Mouse (Mus musculus): Measurements from ENCODE around the gene Olfr180. TPM values are rescaled to one million over a fixed set of nuclear protein-coding genes. Genes with fewer than 3 reads are reported as not detected.

Olfr180 gene
- not detected in 2 replicates for polyA plus RNA-seq (2012; rRNA removed)

DNA sequence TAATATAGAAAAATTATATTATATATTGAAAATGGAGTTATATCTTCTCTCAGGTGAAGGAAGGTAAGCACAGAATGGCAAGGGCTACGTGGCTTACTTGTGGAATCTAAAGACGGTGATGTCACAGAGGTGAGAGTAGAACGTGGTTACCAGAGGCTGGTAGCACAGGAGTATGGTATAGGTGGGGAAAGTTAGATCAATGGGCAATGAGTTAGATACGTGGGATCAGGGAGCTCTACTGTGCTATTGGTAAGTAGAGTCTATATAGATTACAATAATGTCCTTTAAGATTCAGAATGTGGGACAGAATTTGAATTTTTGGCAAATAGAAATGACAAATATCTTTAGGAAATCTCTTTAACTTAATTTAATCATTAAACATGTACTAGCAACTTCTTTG, at the start of gene Olfr180:
Gene Olfr180 (minus strand): TSS at position 101 of the 400 bp plus-strand sequence.

DNA sequence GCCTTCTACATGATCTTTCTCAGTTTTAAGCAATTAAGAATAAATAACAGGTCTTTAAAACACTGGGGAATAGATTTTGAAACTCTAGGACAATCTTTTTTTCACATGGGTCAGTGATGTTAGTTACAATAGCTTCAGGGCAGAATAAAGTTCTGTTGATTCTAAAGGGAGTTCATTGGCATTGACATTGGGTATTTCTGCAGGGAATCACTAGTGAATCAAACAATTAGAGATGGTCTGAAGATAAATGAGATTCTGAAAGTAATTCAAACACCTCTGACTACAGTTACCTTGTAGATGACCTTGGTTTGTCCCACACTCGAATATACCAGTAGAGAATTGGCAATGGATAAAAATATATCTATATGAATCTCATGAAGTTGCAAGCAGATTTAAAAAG, 537 bp downstream of the Olfr180 start, which contains the start of gene Olfr181:
Gene Olfr181 (minus strand): TSS at position 101 of the 400 bp plus-strand sequence.

DNA sequence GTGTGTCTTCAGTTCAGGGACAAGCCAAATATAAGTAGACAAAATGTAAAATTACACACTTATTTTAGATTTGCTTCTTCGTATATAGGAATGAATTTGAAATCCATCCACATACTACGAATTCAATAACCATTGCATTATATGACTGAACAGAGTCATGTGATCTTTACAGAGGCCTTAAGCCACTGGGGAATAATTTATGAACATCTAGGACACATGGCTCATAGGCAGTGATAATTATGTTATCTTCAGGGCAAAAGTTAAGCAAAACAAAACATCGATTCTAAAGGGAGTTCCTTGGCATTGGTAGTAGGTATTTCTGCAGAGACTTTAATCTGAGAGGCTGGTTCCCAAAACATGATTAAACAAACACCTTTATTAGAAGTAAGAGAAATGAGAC, 37.2 kb downstream of the Olfr180 start, which contains the start of gene Olfr178:
Gene Olfr178 (minus strand): TSS at position 101 of the 400 bp plus-strand sequence.

DNA sequence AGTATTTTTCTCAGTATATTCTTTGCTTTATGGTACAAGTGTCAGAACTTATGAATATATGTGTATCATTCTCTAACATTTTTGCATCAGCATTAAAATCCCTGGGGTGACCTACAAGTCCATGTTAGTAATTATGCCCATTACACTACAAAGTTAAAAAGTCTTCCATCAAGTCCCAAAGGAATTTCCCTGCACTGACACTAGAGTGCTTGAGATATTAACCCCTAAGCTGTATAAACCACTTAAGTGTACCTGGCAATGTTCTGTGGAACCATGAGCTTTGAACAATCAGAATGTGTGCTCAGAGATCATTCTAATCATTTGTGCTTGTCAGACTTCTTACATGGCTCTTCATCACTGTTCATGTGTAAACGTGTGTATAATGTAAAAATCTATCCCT, 54.5 kb downstream of the Olfr180 start, which contains the start of gene Olfr177:
Gene Olfr177 (minus strand): TSS at position 101 of the 400 bp plus-strand sequence.

Other genes with a start within 250 kb of the Olfr180 start
- 0.06 and 0.25 TPM in 2 replicates for gene Gpr15, start 210.3 kb downstream of the Olfr180 start, polyA plus RNA-seq (2012; rRNA removed)
- gene Cldnd1, start 201.5 kb downstream of the Olfr180 start, polyA plus RNA-seq (2012; rRNA removed) = 71.1 and 85.0 TPM in 2 replicates
- not detected in 2 replicates for gene Olfr172, start 166.2 kb downstream of the Olfr180 start, polyA plus RNA-seq (2012; rRNA removed)
- gene Olfr173, start 129.1 kb downstream of the Olfr180 start, polyA plus RNA-seq (2012; rRNA removed) = not detected in 2 replicates
- gene Olfr175-ps1, start 102.6 kb downstream of the Olfr180 start, polyA plus RNA-seq (2012; rRNA removed) = not detected in 2 replicates
- not detected in 2 replicates for gene Olfr177, start 54.6 kb downstream of the Olfr180 start, polyA plus RNA-seq (2012; rRNA removed)
- gene Olfr178, start 37.3 kb downstream of the Olfr180 start, polyA plus RNA-seq (2012; rRNA removed) = not detected in 2 replicates
- not detected in 2 replicates for gene Olfr181, start 637 bp downstream of the Olfr180 start, polyA plus RNA-seq (2012; rRNA removed)
- gene Olfr183, start 66.0 kb upstream of the Olfr180 start, polyA plus RNA-seq (2012; rRNA removed) = not detected in 2 replicates
- not detected in 2 replicates for gene Olfr186, start 100.9 kb upstream of the Olfr180 start, polyA plus RNA-seq (2012; rRNA removed)
- not detected in 2 replicates for gene Olfr187, start 110.4 kb upstream of the Olfr180 start, polyA plus RNA-seq (2012; rRNA removed)
- not detected in 2 replicates for gene Olfr190, start 148.6 kb upstream of the Olfr180 start, polyA plus RNA-seq (2012; rRNA removed)
- gene Olfr191, start 160.4 kb upstream of the Olfr180 start, polyA plus RNA-seq (2012; rRNA removed) = not detected in 2 replicates
- not detected in 2 replicates for gene Olfr193, start 182.5 kb upstream of the Olfr180 start, polyA plus RNA-seq (2012; rRNA removed)
- gene Olfr194, start 191.7 kb upstream of the Olfr180 start, polyA plus RNA-seq (2012; rRNA removed) = not detected in 2 replicates
- gene Olfr195, start 217.7 kb upstream of the Olfr180 start, polyA plus RNA-seq (2012; rRNA removed) = not detected in 2 replicates
- gene Olfr196, start 241.1 kb upstream of the Olfr180 start, polyA plus RNA-seq (2012; rRNA removed) = not detected in 2 replicates

Measured in central nervous system, embryonic 11.5 days (tissue).